Mouse (Mus musculus): ENCODE measurements at regions not wholly inside any gene's neighbourhood (a gene's known extent, or its start where the extent isn't known, plus 50 kb on each side); places are given as distances from the start of the nearest gene placed in this dataset.
A peak's percentile ranks its signal among the peaks of the same experiment; 100 is the strongest.

- Histone ChIP-seq H3K27me3 (ENCODE audit: insufficient read depth, low read length) (no peaks in the 10 kb centered on the region), H3K4me2 (ENCODE audit: low read depth, low read length) (no peak overlapping the region), H3K27ac (ENCODE audit: low read depth) (no peak overlapping the region; the same call in 1 of the 2 replicates), H3K9me3 (ENCODE audit: low read length) (no peaks in the 10 kb centered on the region), H3K36me3 (replicated peaks; ENCODE audit: insufficient read depth, low read length) (no peaks in the 10 kb centered on the region), H3K9ac (replicated peaks) (no peak overlapping the region), H3K4me3 (ENCODE audit: low read depth, low read length) (no peak overlapping the region), H3K4me1 (ENCODE audit: insufficient read depth) (peaks cover 5% of the 10 kb centered on the region; the same call in 1 of the 2 replicates)
- WGBS (ENCODE audit: insufficient replicate concordance): 33% methylated on average over 6 of the region's 6 CpGs
- TF ChIP-seq EP300 (IDR thresholded peaks at IDR 0.05; ENCODE audit: low read depth) (no peak), CTCF (IDR thresholded peaks at IDR 0.05; ENCODE audit: low read depth) (no peak)
- ATAC-seq (peak; percentile 81), DNase-seq (peak; percentile 27)
Observed at GRCm38 (mm10) chr13:31309083-31309621, 246.8 kb upstream of the Foxq1 start.

GRCm38 (mm10) chr13:31312772-31313171 lies 243.2 kb upstream of the Foxq1 start:
- DNase-seq: no peak
- no peaks in the 10 kb centered on the region for H3K36me3 ChIP-seq (replicated peaks; ENCODE audit: insufficient read depth, low read length)

GRCm38 (mm10) chr13:31313821-31314220 lies 242.1 kb upstream of the Foxq1 start:
- no peaks in the 10 kb centered on the region for H3K27me3 ChIP-seq (ENCODE audit: insufficient read depth, low read length)
- no peak for ATAC-seq
- H3K4me2 ChIP-seq (ENCODE audit: low read depth, low read length): no peak overlapping the region
- H3K27ac ChIP-seq (ENCODE audit: low read depth): no peak overlapping the region
- 0 out of 2 replicates have a peak, but pooled peaks cover 5% of the 10 kb centered on the region for H3K4me1 ChIP-seq (ENCODE audit: insufficient read depth)
- no peak for DNase-seq
- WGBS (ENCODE audit: insufficient replicate concordance): 41% methylated on average over 5 of the region's 5 CpGs
- H3K36me3 ChIP-seq (replicated peaks; ENCODE audit: insufficient read depth, low read length): no peaks in the 10 kb centered on the region
- no peaks in the 10 kb centered on the region for H3K9me3 ChIP-seq (ENCODE audit: low read length)
- no peak overlapping the region for H3K9ac ChIP-seq (replicated peaks)
- TF ChIP-seq CTCF (IDR thresholded peaks at IDR 0.05; ENCODE audit: low read depth): no peak
- TF ChIP-seq EP300 (IDR thresholded peaks at IDR 0.05; ENCODE audit: low read depth): no peak
- no peak overlapping the region for H3K4me3 ChIP-seq (ENCODE audit: low read depth, low read length)

More at GRCm38 (mm10) chr13:31312772-31313171, 243.2 kb upstream of the Foxq1 start:
- Histone ChIP-seq H3K4me1 (ENCODE audit: insufficient read depth) (peaks cover 5% of the 10 kb centered on the region; the same call in 1 of the 2 replicates), H3K27ac (ENCODE audit: low read depth) (no peak overlapping the region), H3K4me3 (ENCODE audit: low read depth, low read length) (no peak overlapping the region), H3K4me2 (ENCODE audit: low read depth, low read length) (no peak overlapping the region), H3K9ac (replicated peaks) (no peak overlapping the region), H3K9me3 (ENCODE audit: low read length) (no peaks in the 10 kb centered on the region), H3K27me3 (ENCODE audit: insufficient read depth, low read length) (no peaks in the 10 kb centered on the region)
- WGBS (ENCODE audit: insufficient replicate concordance): 53% methylated on average over 7 of the region's 7 CpGs
- no peak for ATAC-seq
- no peak for TF ChIP-seq CTCF (IDR thresholded peaks at IDR 0.05; ENCODE audit: low read depth)
- TF ChIP-seq EP300 (IDR thresholded peaks at IDR 0.05; ENCODE audit: low read depth): no peak

GRCm38 (mm10) chr13:31317066-31317465 lies 238.9 kb upstream of the Foxq1 start:
- DNase-seq (no peak), ATAC-seq (no peak)
- Histone ChIP-seq H3K4me1 (ENCODE audit: insufficient read depth) (no peaks in the 10 kb centered on the region), H3K27ac (ENCODE audit: low read depth) (no peak overlapping the region), H3K36me3 (replicated peaks; ENCODE audit: insufficient read depth, low read length) (no peaks in the 10 kb centered on the region), H3K4me2 (ENCODE audit: low read depth, low read length) (no peak overlapping the region), H3K27me3 (ENCODE audit: insufficient read depth, low read length) (no peaks in the 10 kb centered on the region), H3K9me3 (ENCODE audit: low read length) (no peaks in the 10 kb centered on the region), H3K4me3 (ENCODE audit: low read depth, low read length) (no peak overlapping the region), H3K9ac (replicated peaks) (no peak overlapping the region)
- TF ChIP-seq EP300 (IDR thresholded peaks at IDR 0.05; ENCODE audit: low read depth): no peak
- TF ChIP-seq CTCF (IDR thresholded peaks at IDR 0.05; ENCODE audit: low read depth): no peak
- WGBS (ENCODE audit: insufficient replicate concordance): 68% methylated on average over 8 of the region's 8 CpGs

GRCm38 (mm10) chr13:31318008-31318407 lies 237.9 kb upstream of the Foxq1 start:
- Histone ChIP-seq H3K27me3 (ENCODE audit: insufficient read depth, low read length) (no peaks in the 10 kb centered on the region), H3K9me3 (ENCODE audit: low read length) (no peaks in the 10 kb centered on the region)
- 77% methylated on average over 2 of the region's 2 CpGs for WGBS (ENCODE audit: insufficient replicate concordance)

GRCm38 (mm10) chr13:31321411-31321810 lies 234.5 kb upstream of the Foxq1 start:
- H3K27ac ChIP-seq (ENCODE audit: low read depth): no peak overlapping the region
- no peak for DNase-seq
- no peaks in the 10 kb centered on the region for H3K27me3 ChIP-seq (ENCODE audit: insufficient read depth, low read length)
- H3K4me1 ChIP-seq (ENCODE audit: insufficient read depth): no peaks in the 10 kb centered on the region
- H3K4me3 ChIP-seq (ENCODE audit: low read depth, low read length): no peak overlapping the region
- TF ChIP-seq CTCF (IDR thresholded peaks at IDR 0.05; ENCODE audit: low read depth) (no peak), EP300 (IDR thresholded peaks at IDR 0.05; ENCODE audit: low read depth) (no peak)
- no peak overlapping the region for H3K9ac ChIP-seq (replicated peaks)
- no peak for ATAC-seq
- H3K9me3 ChIP-seq (ENCODE audit: low read length): no peaks in the 10 kb centered on the region
- WGBS (ENCODE audit: insufficient replicate concordance): 59% methylated on average over 2 of the region's 2 CpGs
- H3K4me2 ChIP-seq (ENCODE audit: low read depth, low read length): no peak overlapping the region
- no peaks in the 10 kb centered on the region for H3K36me3 ChIP-seq (replicated peaks; ENCODE audit: insufficient read depth, low read length)

More at GRCm38 (mm10) chr13:31318008-31318407, 237.9 kb upstream of the Foxq1 start:
- DNase-seq (no peak), ATAC-seq (no peak)
- Histone ChIP-seq H3K4me3 (ENCODE audit: low read depth, low read length) (no peak overlapping the region), H3K36me3 (replicated peaks; ENCODE audit: insufficient read depth, low read length) (no peaks in the 10 kb centered on the region), H3K4me1 (ENCODE audit: insufficient read depth) (no peaks in the 10 kb centered on the region), H3K9ac (replicated peaks) (no peak overlapping the region), H3K4me2 (ENCODE audit: low read depth, low read length) (no peak overlapping the region), H3K27ac (ENCODE audit: low read depth) (no peak overlapping the region)
- TF ChIP-seq EP300 (IDR thresholded peaks at IDR 0.05; ENCODE audit: low read depth) (no peak), CTCF (IDR thresholded peaks at IDR 0.05; ENCODE audit: low read depth) (no peak)

Measured in liver, postnatal 0 days (tissue).